Mouse (Mus musculus): ENCODE measurements around the gene Tbc1d20.

DNA sequence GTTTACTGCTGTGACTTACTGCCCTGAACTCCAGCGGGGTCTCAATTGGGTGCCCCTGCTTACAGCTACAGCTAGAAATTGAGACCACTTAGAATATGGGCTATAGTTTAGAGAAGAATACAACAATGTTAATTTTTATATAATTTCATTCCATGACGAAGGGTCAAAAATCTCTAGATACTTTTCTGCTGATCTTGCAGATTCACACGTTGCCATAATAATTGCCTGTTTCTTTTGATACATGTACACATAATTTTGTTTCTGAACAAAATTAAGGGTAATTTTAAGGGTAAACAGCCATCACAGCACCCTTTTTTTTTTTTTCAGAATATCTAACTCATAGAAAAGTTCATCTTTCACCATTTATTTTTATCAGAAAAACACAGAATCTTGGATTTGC is 13.6 kb downstream of the Tbc1d20 start:
- TF ChIP-seq CTCF (IDR thresholded peaks at IDR 0.05; ENCODE audit: control insufficient read depth, insufficient read depth, low read length) (no peak), POLR2A (IDR thresholded peaks at IDR 0.05; ENCODE audit: borderline replicate concordance, control insufficient read depth, low read depth, low read length) (no peak)

All from bone marrow, adult 2 months (tissue).